Mouse (Mus musculus) liver, postnatal 0 days (tissue): ENCODE measurements around the gene Htra2. TPM values are rescaled to one million over a fixed set of nuclear protein-coding genes. Genes with fewer than 3 reads are reported as not detected.

Source experiments
- ATAC-seq: fragments of 200-750 bp; cut with Nextera tagmentation; 2 replicates; pipeline ENCODE4 v1.8.0; 2017; ENCODE audit warnings: mild to moderate bottlenecking, moderate library complexity
- DNase-seq: peaks from one replicate; pipeline ENCODE4 v3.0.0-alpha.2; 2016
- H3K27ac ChIP-seq: fragments of 300-500 bp; sonication (generic); 2 replicates; pipeline ENCODE4 v1.5.1; 2014; ENCODE audit warnings: antibody characterized with exemption, moderate library complexity, mild to moderate bottlenecking, low read depth
- H3K27me3 ChIP-seq: fragments of 300-500 bp; sonication (generic); 2 replicates; pipeline ENCODE4 v1.6.1; 2014; ENCODE audit warnings: low read length, control low read depth, mixed read lengths; ENCODE audit not compliant: insufficient read depth
- H3K36me3 ChIP-seq: fragments of 300-500 bp; sonication (generic); replicated peaks from 2 replicates; pipeline ENCODE4 v1.6.1; 2014; ENCODE audit warnings: mild to moderate bottlenecking, control low read depth, low read length, moderate library complexity, mixed read lengths; ENCODE audit not compliant: insufficient read depth
- H3K4me1 ChIP-seq: fragments of 300-500 bp; sonication (generic); 2 replicates; pipeline ENCODE4 v1.6.1; 2014; ENCODE audit warnings: antibody characterized with exemption, mild to moderate bottlenecking, control low read depth; ENCODE audit not compliant: insufficient read depth
- H3K4me2 ChIP-seq: fragments of 300-500 bp; sonication (generic); 2 replicates; pipeline ENCODE4 v1.6.1; 2014; ENCODE audit warnings: low read depth, mild to moderate bottlenecking, low read length, moderate library complexity, mixed read lengths
- H3K4me3 ChIP-seq: fragments of 300-500 bp; sonication (generic); 2 replicates; pipeline ENCODE4 v1.5.1; 2014; ENCODE audit warnings: low read depth, low read length
- H3K9ac ChIP-seq: fragments of 300-500 bp; sonication (generic); replicated peaks from 2 replicates; pipeline ENCODE4 v1.6.1; 2014; ENCODE audit warnings: mild to moderate bottlenecking, moderate library complexity
- H3K9me3 ChIP-seq: fragments of 300-500 bp; sonication (generic); 2 replicates; pipeline ENCODE4 v1.6.1; 2016; ENCODE audit warnings: mild to moderate bottlenecking, control low read depth, low read length, mixed read lengths
- CTCF ChIP-seq: sonication (generic); IDR thresholded peaks from 2 replicates; pipeline ENCODE4 v1.5.1; 2016; ENCODE audit warnings: antibody characterized with exemption, low read depth
- EP300 ChIP-seq: IDR thresholded peaks from 2 replicates; pipeline ENCODE4 v1.6.1; 2016; ENCODE audit warnings: antibody characterized with exemption, low read depth, mild to moderate bottlenecking
- WGBS: fragments of 180-500 bp; shearing (Covaris S2); extraction: QIAGEN DNeasy Blood & Tissue Kit; methylation state at CpG from one replicate; pipeline ENCODE4 v1.1.7; 2014; ENCODE audit not compliant: insufficient replicate concordance; 5-methylcytosine and 5-hydroxymethylcytosine counted together
- polyA plus RNA-seq: library from polyadenylated mRNA; unstranded; fragments of >200 nt; fragmentation: Nextera tagmentation; extraction: Ambion mirVana; gene quantifications from 2 replicates; pipeline ENCODE4 v1.2.1, GENCODE M21; 2015

The Htra2 gene
- polyA plus RNA-seq, 1 experiment from 2014 or later: 34.7 TPM

DNA sequence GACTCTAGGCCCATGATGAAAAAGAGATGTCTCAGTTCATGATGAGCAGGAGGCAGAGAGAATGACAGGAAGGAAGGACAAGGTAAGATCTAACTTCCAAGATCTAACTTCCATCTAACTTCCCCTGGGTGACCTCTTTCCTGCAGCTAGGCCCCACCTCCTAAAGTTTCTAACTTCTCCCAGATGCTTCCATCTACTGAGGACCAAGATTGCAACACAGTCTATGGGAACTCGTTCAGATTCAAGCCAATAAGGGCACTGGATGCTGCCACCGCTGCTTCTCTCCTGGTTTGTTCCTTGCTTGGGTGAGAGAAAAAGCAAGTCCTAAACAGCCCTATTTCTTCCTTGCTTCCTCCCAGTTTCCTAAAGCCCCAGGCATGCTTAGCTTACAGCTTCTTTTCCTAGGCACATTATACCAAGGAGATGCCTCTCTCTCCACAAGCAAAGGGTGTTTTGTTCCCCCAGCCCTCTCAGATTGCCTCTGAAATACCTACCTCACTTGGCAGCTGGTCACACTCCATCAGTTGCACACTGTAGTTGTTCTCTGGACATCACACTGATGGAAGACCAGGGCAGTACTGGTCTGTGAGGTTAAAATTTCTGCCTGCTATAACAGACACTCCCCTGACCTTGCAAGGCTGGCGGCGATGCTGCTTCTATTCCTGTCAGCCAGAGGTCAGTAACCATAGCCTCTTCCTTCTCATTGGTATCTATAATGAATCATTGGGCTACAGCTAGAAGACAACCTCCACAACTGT lies 34.1 kb downstream of the Htra2 start:
- H3K27ac ChIP-seq: peak overlapping the region; percentile 59; the same call in 1 of the 2 replicates
- H3K9ac ChIP-seq: no peak overlapping the region
- no peaks in the 10 kb centered on the region for H3K36me3 ChIP-seq
- 72% methylated on average over 4 of the region's 4 CpGs for WGBS
- H3K27me3 ChIP-seq: no peaks in the 10 kb centered on the region
- TF ChIP-seq EP300 (no peak), CTCF (no peak)
- H3K4me3 ChIP-seq: no peak overlapping the region
- no peaks in the 10 kb centered on the region for H3K9me3 ChIP-seq
- DNase-seq (no peak), ATAC-seq (no peak)
- H3K4me1 ChIP-seq: peaks cover 58% of the 10 kb centered on the region
- H3K4me2 ChIP-seq: no peak overlapping the region

DNA sequence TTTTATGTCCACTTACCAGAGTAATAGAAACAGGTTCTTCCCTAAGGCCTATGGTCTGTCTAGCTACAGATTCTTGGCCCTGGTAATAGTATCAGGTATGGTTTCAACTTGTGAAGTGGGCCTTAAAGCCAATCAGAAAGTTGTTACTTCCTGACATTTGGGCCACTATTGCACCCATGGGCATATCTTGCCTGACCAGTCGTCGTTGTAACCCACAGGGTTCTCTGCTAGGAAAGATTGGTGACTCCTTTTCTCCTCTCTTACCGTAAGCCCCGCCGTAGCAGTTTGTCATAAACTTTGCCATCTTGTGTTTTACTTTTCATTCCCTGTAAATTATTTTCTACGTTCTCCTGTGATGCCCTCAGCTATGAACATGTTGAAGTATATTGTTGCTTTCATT lies 35.0 kb downstream of the Htra2 start:
- peak overlapping the region; percentile 59; the same call in 1 of the 2 replicates for H3K27ac ChIP-seq
- WGBS: 59% methylated on average over 6 of the region's 6 CpGs
- no peak for DNase-seq
- no peak for TF ChIP-seq CTCF
- peak; percentile 90 for TF ChIP-seq EP300
- no peaks in the 10 kb centered on the region for H3K9me3 ChIP-seq
- no peaks in the 10 kb centered on the region for H3K36me3 ChIP-seq
- H3K4me2 ChIP-seq: peak overlapping the region; percentile 24; the same call in 1 of the 2 replicates
- no peak overlapping the region for H3K9ac ChIP-seq
- H3K4me3 ChIP-seq: no peak overlapping the region
- no peaks in the 10 kb centered on the region for H3K27me3 ChIP-seq
- ATAC-seq: peak; percentile 85
- peaks cover 60% of the 10 kb centered on the region for H3K4me1 ChIP-seq

DNA sequence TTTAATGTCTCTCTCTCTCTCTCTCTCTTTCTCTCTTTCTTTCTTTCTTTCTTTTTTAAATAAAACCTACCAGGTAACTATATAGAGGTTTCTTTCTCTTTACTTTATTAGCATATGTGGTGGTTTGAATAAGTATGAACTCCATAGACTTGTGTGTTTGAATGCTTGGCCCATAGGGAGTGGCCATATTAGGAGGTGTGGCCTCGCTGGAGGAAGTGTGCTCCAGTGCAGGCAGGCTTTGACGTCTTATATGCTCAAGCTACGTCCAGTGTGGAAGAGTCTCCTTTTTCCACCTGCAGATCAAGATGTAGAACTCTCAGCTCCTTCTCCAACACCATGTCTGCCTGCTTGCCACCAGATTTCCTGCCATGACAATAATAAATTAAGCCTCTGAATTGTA lies 36.0 kb downstream of the Htra2 start:
- H3K4me2 ChIP-seq: no peak overlapping the region
- WGBS: 63% methylated on average over 3 of the region's 3 CpGs
- no peaks in the 10 kb centered on the region for H3K27me3 ChIP-seq
- H3K4me3 ChIP-seq: no peak overlapping the region
- no peaks in the 10 kb centered on the region for H3K36me3 ChIP-seq
- TF ChIP-seq EP300: no peak
- TF ChIP-seq CTCF: no peak
- H3K4me1 ChIP-seq: peaks cover 60% of the 10 kb centered on the region
- no peak overlapping the region for H3K9ac ChIP-seq
- ATAC-seq (no peak), DNase-seq (no peak)
- H3K9me3 ChIP-seq: no peaks in the 10 kb centered on the region
- no peak overlapping the region for H3K27ac ChIP-seq

DNA sequence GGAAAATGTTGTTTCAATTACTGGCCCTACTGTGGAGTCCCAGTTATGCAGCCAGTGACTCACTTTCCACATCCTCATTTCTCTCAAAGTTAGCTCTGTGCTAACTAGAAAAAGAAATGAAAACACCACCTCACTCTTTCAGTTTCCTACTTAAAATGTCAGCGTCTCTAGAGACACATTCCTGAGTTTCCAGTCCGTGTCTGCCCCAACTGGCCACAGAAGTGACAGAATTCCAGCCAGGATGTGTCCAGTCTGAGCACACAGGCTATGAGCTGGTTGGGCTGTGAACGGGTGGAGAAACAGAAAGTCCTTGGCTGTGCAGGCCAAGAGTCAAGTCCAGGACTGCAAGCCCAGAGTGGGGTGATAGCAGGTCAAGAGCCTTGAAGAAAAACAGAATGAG lies 37.9 kb downstream of the Htra2 start:
- Histone ChIP-seq H3K9me3 (no peaks in the 10 kb centered on the region), H3K4me3 (no peak overlapping the region), H3K27ac (peak overlapping the region; percentile 56), H3K4me2 (no peak overlapping the region), H3K36me3 (no peaks in the 10 kb centered on the region), H3K4me1 (peaks cover 56% of the 10 kb centered on the region), H3K9ac (no peak overlapping the region), H3K27me3 (no peaks in the 10 kb centered on the region)
- 67% methylated on average over 3 of the region's 3 CpGs for WGBS
- TF ChIP-seq CTCF (no peak), EP300 (no peak)
- no peak for DNase-seq
- no peak for ATAC-seq

DNA sequence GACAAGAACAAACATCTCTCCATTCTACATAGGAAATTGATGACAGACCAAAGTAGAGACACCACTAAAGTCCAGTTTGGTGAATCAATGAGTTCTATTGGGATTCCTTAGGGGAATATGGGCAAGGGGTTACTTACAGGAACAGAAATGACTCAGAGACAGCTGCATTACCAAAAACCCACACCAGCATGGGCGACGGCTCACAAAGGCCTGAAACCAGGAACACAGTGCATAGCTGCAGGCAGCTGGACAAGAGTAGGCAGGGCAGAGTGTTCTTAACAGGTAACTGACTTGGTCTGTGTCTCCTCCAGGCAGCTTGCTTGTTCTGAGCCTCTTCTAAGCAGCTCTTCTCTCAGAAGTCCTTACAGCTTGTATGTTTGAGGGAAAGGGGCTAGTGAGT lies 39.3 kb downstream of the Htra2 start:
- ATAC-seq (no peak), DNase-seq (no peak)
- Histone ChIP-seq H3K4me2 (peak overlapping the region; percentile 42; the same call in 1 of the 2 replicates), H3K27ac (peak overlapping the region; percentile 97), H3K36me3 (no peaks in the 10 kb centered on the region), H3K4me1 (peaks cover 46% of the 10 kb centered on the region), H3K27me3 (no peaks in the 10 kb centered on the region), H3K9ac (no peak overlapping the region), H3K4me3 (no peak overlapping the region), H3K9me3 (no peaks in the 10 kb centered on the region)
- WGBS: 76% methylated on average over 2 of the region's 2 CpGs
- TF ChIP-seq EP300 (no peak), CTCF (no peak)

DNA sequence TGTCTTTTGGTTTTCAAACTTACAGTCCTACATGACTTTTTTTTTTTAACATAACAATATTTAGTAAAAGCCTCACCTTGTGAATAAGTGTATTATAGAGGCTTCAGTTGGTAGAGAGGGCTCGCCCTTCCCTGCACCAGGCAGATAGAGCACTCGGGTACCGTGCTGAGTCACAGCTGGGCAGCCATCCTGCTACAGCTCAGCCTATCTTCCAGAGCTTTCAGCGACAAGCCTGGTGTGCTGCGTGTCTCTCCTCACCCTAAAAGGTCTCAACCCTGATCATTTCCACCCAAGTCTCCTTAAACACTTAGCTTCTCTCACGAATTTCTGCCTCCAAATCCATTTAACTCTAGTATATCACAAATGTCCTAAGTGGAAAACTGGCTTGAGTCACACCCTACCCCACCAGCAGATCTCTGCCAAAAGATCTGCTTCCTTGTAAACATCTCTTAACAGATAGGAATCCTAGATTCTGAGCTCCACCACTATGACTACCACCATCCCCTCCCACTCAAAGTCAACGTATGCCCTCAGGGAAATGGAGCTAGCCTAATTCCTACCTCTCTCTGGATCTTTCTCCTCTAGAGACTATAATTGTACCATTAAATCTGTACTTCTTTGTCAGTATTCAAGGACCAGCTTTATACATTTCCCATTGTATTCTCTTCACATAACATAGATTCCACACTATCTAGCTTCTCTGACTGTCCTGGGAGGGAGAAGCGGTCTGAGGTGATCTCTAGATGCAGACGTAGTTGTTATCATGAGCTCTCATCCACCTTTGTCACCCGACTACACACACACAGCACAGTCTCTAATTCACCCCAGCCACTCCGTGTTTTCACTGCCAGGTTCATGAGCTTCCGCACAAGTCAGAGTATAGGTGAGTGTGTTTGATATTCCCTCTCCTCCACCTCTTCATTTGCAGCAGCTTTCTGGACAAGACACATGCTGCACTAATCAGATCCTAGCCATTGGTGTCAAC lies 40.3 kb downstream of the Htra2 start:
- Histone ChIP-seq H3K4me1 (peaks cover 48% of the 10 kb centered on the region), H3K36me3 (no peaks in the 10 kb centered on the region), H3K9me3 (no peaks in the 10 kb centered on the region), H3K4me3 (no peak overlapping the region), H3K27me3 (no peaks in the 10 kb centered on the region), H3K4me2 (peak overlapping the region; percentile 42), H3K27ac (peak overlapping the region; percentile 97), H3K9ac (peak overlapping the region; percentile 57)
- DNase-seq (peak; percentile 78), ATAC-seq (peak; percentile 98)
- TF ChIP-seq EP300 (peak; percentile 93), CTCF (no peak)
- WGBS: 43% methylated on average over 12 of the region's 12 CpGs
